Mouse (Mus musculus) heart, embryonic 11.5 days (tissue): ENCODE measurements around the gene Golga5. TPM values are rescaled to one million over a fixed set of nuclear protein-coding genes. Genes with fewer than 3 reads are reported as not detected.

Experiments used
- ATAC-seq: fragments of 200-750 bp; cut with Nextera tagmentation; replicated peaks from 2 replicates; pipeline ENCODE4 v1.8.0; 2017; ENCODE audit warnings: moderate library complexity; ENCODE audit not compliant: insufficient number of reproducible peaks, low FRiP score, low TSS enrichment
- H3K27ac ChIP-seq: fragments of 300-500 bp; sonication (generic); 2 replicates; pipeline ENCODE4 v1.5.1; 2014; ENCODE audit warnings: mild to moderate bottlenecking, low read depth, low read length
- H3K27me3 ChIP-seq: fragments of 300-500 bp; sonication (generic); 2 replicates; pipeline ENCODE4 v1.6.1; 2014; ENCODE audit warnings: mild to moderate bottlenecking, low read length, mixed read lengths; ENCODE audit not compliant: control insufficient read depth, insufficient read depth
- H3K36me3 ChIP-seq: fragments of 300-500 bp; sonication (generic); 2 replicates; pipeline ENCODE4 v1.6.1; 2014; ENCODE audit warnings: mild to moderate bottlenecking, low read length, moderate library complexity, mixed read lengths; ENCODE audit not compliant: control insufficient read depth, insufficient read depth
- H3K4me1 ChIP-seq: fragments of 300-500 bp; sonication (generic); 2 replicates; pipeline ENCODE4 v1.6.1; 2014; ENCODE audit warnings: low read length; ENCODE audit not compliant: control insufficient read depth, insufficient read depth
- H3K4me2 ChIP-seq: fragments of 300-500 bp; sonication (generic); 2 replicates; pipeline ENCODE4 v1.6.1; 2014; ENCODE audit warnings: mild to moderate bottlenecking, moderate library complexity
- H3K4me3 ChIP-seq: fragments of 300-500 bp; sonication (generic); 2 replicates; pipeline ENCODE4 v1.5.1; 2014; ENCODE audit warnings: low read depth, low read length
- H3K9ac ChIP-seq: fragments of 300-500 bp; sonication (generic); 2 replicates; pipeline ENCODE4 v1.6.1; 2014; ENCODE audit warnings: mild to moderate bottlenecking, low read depth, low read length, moderate library complexity
- H3K9me3 ChIP-seq: fragments of 300-500 bp; sonication (generic); replicated peaks from 2 replicates; pipeline ENCODE4 v1.6.1; 2016; ENCODE audit warnings: low read length; ENCODE audit not compliant: control insufficient read depth
- WGBS: fragments of 180-500 bp; shearing (Covaris S2); extraction: QIAGEN DNeasy Blood & Tissue Kit; methylation state at CpG from one replicate; pipeline ENCODE4 v1.1.7; 2014; ENCODE audit not compliant: insufficient replicate concordance; 5-methylcytosine and 5-hydroxymethylcytosine counted together
- polyA plus RNA-seq: library from polyadenylated mRNA; unstranded; fragments of >200 nt; fragmentation: Nextera tagmentation; extraction: Ambion mirVana; gene quantifications from 2 replicates; pipeline ENCODE4 v1.2.1, GENCODE M21; 2014

Golga5 gene
- polyA plus RNA-seq, 1 experiment from 2014 or later: 24.9 TPM

DNA sequence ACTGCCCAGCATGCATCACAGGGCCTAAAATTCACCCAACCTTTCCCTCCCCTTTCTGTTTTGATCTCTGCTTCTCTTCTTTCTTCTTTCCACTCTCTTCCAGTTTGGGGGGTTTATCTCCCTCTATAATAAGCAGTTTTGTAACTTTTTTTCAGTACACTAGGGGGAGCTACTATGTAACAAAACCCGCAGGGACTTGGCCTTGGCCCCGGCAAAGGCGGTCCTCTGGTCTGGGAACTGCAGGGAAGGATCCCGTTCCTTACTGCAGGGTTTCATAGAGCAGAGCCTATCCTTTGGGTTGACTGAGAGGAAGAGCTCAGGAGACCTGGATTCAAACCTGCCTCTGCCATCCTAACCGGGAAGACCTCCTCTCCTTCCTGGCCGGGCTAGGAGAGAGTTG is 55.8 kb downstream of the Golga5 start:
- H3K27me3 ChIP-seq: 0 out of 2 replicates have a peak, but pooled peaks cover 3% of the 10 kb centered on the region
- no peak overlapping the region for H3K27ac ChIP-seq
- WGBS: 15% methylated on average over 6 of the region's 6 CpGs
- no peaks in the 10 kb centered on the region for H3K9me3 ChIP-seq
- ATAC-seq: no peak
- H3K4me1 ChIP-seq: no peaks in the 10 kb centered on the region
- H3K4me2 ChIP-seq: no peak overlapping the region
- H3K9ac ChIP-seq: no peak overlapping the region
- H3K36me3 ChIP-seq: no peaks in the 10 kb centered on the region
- no peak overlapping the region for H3K4me3 ChIP-seq

DNA sequence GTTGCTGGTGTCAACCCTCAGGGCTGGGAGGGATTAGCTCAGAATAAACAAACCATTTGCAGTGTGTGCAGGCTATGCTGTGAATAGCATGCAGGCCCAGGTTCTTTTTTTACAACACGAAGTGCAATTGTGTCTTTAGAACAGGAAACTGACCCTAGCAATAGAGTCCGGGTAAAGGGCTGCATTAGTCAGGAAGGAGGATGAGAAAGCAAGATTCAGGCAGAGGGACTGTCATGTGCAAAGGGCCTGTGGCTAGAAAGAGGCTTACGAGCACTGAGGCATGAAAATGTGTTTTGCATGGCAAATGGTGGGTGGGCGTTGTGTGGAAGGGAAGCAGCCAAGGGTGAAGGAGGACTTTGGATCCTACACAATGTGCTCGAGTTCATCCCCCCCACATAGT is 59.1 kb downstream of the Golga5 start:
- Histone ChIP-seq H3K9me3 (no peaks in the 10 kb centered on the region), H3K27me3 (0 out of 2 replicates have a peak, but pooled peaks cover 3% of the 10 kb centered on the region), H3K4me1 (no peaks in the 10 kb centered on the region), H3K9ac (no peak overlapping the region), H3K27ac (no peak overlapping the region), H3K4me2 (no peak overlapping the region), H3K4me3 (no peak overlapping the region), H3K36me3 (no peaks in the 10 kb centered on the region)
- WGBS: 75% methylated on average over 5 of the region's 5 CpGs
- no peak for ATAC-seq

DNA sequence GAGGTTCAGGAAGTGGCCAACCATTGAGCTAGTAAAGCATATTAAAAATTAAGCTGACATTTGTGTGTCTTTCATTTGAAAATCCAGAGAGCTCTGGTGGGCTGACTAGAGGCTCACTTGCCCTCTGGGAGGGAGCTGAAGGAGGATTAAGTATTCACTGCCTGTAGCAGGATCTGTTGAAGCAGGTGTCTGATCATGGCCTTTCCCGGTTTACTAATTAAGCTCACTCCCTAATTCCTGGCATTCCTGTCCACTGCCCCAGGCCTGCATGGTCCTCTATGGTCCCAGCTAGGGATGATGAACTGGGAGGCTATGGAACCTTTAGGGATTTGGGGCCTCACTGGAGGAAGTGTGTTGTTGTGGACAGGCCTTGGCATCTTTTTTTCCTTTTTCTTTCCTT is 66.9 kb downstream of the Golga5 start:
- H3K4me1 ChIP-seq: no peaks in the 10 kb centered on the region
- no peak for ATAC-seq
- WGBS: 59% methylated on average over 1 of the region's 1 CpGs
- H3K27me3 ChIP-seq: no peaks in the 10 kb centered on the region
- no peak overlapping the region for H3K27ac ChIP-seq
- H3K9ac ChIP-seq: no peak overlapping the region
- no peaks in the 10 kb centered on the region for H3K36me3 ChIP-seq
- no peaks in the 10 kb centered on the region for H3K9me3 ChIP-seq
- no peak overlapping the region for H3K4me2 ChIP-seq
- H3K4me3 ChIP-seq: no peak overlapping the region

DNA sequence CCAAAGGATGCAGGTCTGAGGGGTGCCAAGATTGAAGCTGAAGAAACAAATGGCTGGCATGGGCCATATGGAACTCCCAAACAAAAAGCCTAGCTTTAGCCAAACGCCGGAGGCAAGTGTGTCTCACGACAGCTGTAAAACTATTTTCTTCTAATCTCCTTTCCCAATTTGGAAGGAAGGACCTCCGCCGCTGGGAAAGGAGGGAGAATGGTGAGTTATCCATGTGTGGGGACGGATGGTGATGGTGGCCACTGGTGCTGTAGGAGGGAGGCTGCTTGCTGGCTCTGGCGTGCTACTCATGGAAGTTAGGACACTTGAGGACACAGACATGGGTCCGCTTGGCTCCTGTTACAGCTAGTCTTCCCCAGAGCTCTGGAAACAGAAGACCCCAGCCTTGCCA is 71.3 kb downstream of the Golga5 start:
- Histone ChIP-seq H3K4me1 (no peaks in the 10 kb centered on the region), H3K27ac (no peak overlapping the region), H3K36me3 (no peaks in the 10 kb centered on the region), H3K4me3 (no peak overlapping the region), H3K4me2 (no peak overlapping the region), H3K9ac (no peak overlapping the region), H3K27me3 (no peaks in the 10 kb centered on the region; the same call in 1 of the 2 replicates), H3K9me3 (no peaks in the 10 kb centered on the region)
- 56% methylated on average over 8 of the region's 8 CpGs for WGBS
- ATAC-seq: no peak

DNA sequence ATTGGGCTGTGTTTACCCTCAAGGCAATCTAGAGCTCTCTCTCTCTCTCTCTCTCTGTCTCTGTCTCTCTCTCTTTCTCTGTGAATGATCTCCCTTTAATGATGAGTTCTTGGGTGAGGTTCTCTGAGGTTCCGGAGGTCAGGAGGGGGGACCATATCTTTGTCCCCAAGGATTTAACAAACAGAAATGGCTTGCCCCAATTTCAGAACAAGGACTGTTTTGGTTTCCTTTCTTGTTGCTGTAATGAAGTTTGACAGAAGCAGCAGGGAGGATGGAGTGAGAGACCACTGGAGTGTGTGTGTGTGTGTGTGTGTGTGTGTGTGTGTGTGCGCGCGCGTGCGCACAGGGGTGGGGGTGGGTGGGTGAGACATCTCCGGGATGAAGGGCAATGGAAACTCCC is 72.2 kb downstream of the Golga5 start:
- Histone ChIP-seq H3K27me3 (no peaks in the 10 kb centered on the region; the same call in 1 of the 2 replicates), H3K27ac (no peak overlapping the region), H3K4me1 (no peaks in the 10 kb centered on the region), H3K9me3 (no peaks in the 10 kb centered on the region), H3K9ac (no peak overlapping the region), H3K4me3 (no peak overlapping the region), H3K36me3 (no peaks in the 10 kb centered on the region), H3K4me2 (no peak overlapping the region)
- ATAC-seq: no peak
- WGBS: 91% methylated on average over 7 of the region's 7 CpGs

DNA sequence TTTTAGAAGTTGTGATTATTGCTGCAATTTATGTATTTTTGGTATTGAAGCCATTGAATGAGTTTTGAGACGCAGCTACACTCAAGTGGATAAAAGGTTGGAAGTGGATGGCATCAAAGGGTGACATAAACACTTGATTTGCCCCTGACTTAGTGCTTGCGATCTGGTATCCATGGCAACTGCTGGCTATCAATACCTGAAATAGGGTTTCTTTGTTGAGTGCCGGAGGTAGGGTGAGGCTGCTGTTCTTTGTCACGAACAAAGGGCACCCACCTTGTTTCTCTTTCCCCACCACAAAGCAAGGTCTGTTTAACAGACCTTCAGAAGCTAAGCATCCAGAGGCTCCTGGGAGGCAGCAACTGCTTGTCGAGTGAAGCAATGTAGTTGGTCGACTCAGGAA is 76.2 kb downstream of the Golga5 start:
- WGBS: 64% methylated on average over 6 of the region's 6 CpGs
- no peaks in the 10 kb centered on the region for H3K4me1 ChIP-seq

More for the DNA sequence above, 76.2 kb downstream of the Golga5 start:
- Histone ChIP-seq H3K27me3 (no peaks in the 10 kb centered on the region; the same call in 1 of the 2 replicates), H3K9me3 (no peaks in the 10 kb centered on the region), H3K4me2 (no peak overlapping the region), H3K27ac (no peak overlapping the region), H3K9ac (no peak overlapping the region), H3K4me3 (no peak overlapping the region), H3K36me3 (no peaks in the 10 kb centered on the region)
- ATAC-seq: no peak

Other genes starting within 250 kb of the Golga5 start
- gene Rin3, start 186.1 kb upstream of the Golga5 start, polyA plus RNA-seq: 8.8 and 10.2 TPM in 2 replicates
- 108 and 128 TPM in 2 replicates for gene Lgmn, start 29.3 kb upstream of the Golga5 start, polyA plus RNA-seq
- 0.27 TPM in 1 of 2 replicates, not detected in the other for gene Chga, start 85.8 kb downstream of the Golga5 start, polyA plus RNA-seq
- 3.2 and 3.5 TPM in 2 replicates for gene Itpk1, start 235.8 kb downstream of the Golga5 start, polyA plus RNA-seq